Mouse (Mus musculus) G1E (cell line): ENCODE results near the gene Krtcap3. TPM values are rescaled to one million over a fixed set of nuclear protein-coding genes. Genes with fewer than 3 reads are reported as not detected.

Experiments
- ATAC-seq: 2 replicates; pipeline ENCODE4 v1.8.0; 2016; ENCODE audit warnings: mild to moderate bottlenecking; ENCODE audit not compliant: insufficient number of reproducible peaks, poor library complexity, low FRiP score, severe bottlenecking; ENCODE audit errors: extremely low read depth
- DNase-seq: peaks from one replicate; pipeline ENCODE4 v3.0.0; 2012; ENCODE audit warnings: low spot score
- H3K27me3 ChIP-seq: 2 replicates; pipeline ENCODE4 v1.6.1; 2012; ENCODE audit warnings: mild to moderate bottlenecking, low read length, inconsistent platforms; ENCODE audit not compliant: insufficient read depth
- H3K36me3 ChIP-seq: replicated peaks from 2 replicates; pipeline ENCODE3; 2012; ENCODE audit warnings: mild to moderate bottlenecking, inconsistent platforms
- H3K4me1 ChIP-seq: 2 replicates; pipeline ENCODE4 v1.6.1; 2012; ENCODE audit warnings: low read depth, low read length, inconsistent platforms, mixed read lengths; ENCODE audit not compliant: insufficient read depth
- H3K4me3 ChIP-seq: 2 replicates; pipeline ENCODE4 v1.5.1; 2012; ENCODE audit warnings: low read depth, mild to moderate bottlenecking, inconsistent platforms, low read length, moderate library complexity, mixed read lengths
- H3K9me3 ChIP-seq: replicated peaks from 2 replicates; pipeline ENCODE4 v1.6.1; 2012; ENCODE audit warnings: inconsistent platforms
- CTCF ChIP-seq: IDR thresholded peaks from 2 replicates; pipeline ENCODE4 v1.5.1; 2012; ENCODE audit warnings: low read depth, low read length, inconsistent platforms, mixed read lengths
- GATA1 ChIP-seq: IDR thresholded peaks from 2 replicates; pipeline ENCODE4 v1.6.1; 2012; ENCODE audit warnings: borderline replicate concordance, low read length, inconsistent platforms, mixed read lengths
- GATA2 ChIP-seq: IDR thresholded peaks from 2 replicates; pipeline ENCODE4 v1.6.1; 2012; ENCODE audit warnings: low read depth, low read length, inconsistent platforms, borderline replicate concordance
- POLR2AphosphoS5 ChIP-seq: IDR thresholded peaks from 2 replicates; pipeline ENCODE4 v1.6.1; 2012; ENCODE audit warnings: low read depth, low read length, inconsistent platforms; ENCODE audit not compliant: insufficient replicate concordance
- TAL1 ChIP-seq: conservative IDR thresholded peaks from 2 replicates; pipeline ENCODE4 v1.6.1; 2012; ENCODE audit warnings: low read depth, low read length, inconsistent platforms, mixed read lengths
- polyA plus RNA-seq: library from polyadenylated mRNA; stranded (reverse); fragments of >175 nt; gene quantifications from 2 replicates; pipeline ENCODE4 v1.2.3, GENCODE M21; 2012
- total RNA-seq, 2 experiments: library from RNA; stranded (forward) in 1 of 2; stranded (reverse) in 1 of 2; fragments of 200-1000 nt in 1 of 2; fragments of >200 nt in 1 of 2; fragmentation: Nextera tagmentation in 1 of 2; gene quantifications; 2 replicates each; pipeline ENCODE4 v1.2.3; 2014 to 2017

Krtcap3 gene
- total and polyA plus RNA-seq, 3 experiments: 6.4 to 9.4 (median 8.8) TPM

- no peak overlapping the region for H3K4me3 ChIP-seq
- no peaks in the 10 kb centered on the region for H3K9me3 ChIP-seq
- DNase-seq (no peak), ATAC-seq (no peak)
- no peaks in the 10 kb centered on the region for H3K27me3 ChIP-seq
- H3K36me3 ChIP-seq: peaks cover 87% of the 10 kb centered on the region
- H3K4me1 ChIP-seq: peaks cover 33% of the 10 kb centered on the region
- TF ChIP-seq CTCF (no peak), POLR2AphosphoS5 (no peak), GATA1 (no peak), GATA2 (no peak), TAL1 (no peak)
Observed at GRCm38 (mm10) chr5:31255971-31256370, 4.5 kb downstream of the Krtcap3 start.

GRCm38 (mm10) chr5:31257616-31258015 lies 6.1 kb downstream of the Krtcap3 start:
- Histone ChIP-seq H3K36me3 (peaks cover 90% of the 10 kb centered on the region), H3K4me3 (no peak overlapping the region), H3K27me3 (no peaks in the 10 kb centered on the region), H3K4me1 (peaks cover 17% of the 10 kb centered on the region), H3K9me3 (no peaks in the 10 kb centered on the region)
- no peak for TF ChIP-seq POLR2AphosphoS5
- TF ChIP-seq CTCF: no peak
- TF ChIP-seq GATA1: no peak
- TF ChIP-seq TAL1: no peak
- no peak for TF ChIP-seq GATA2
- ATAC-seq (no peak), DNase-seq (no peak)

- TF ChIP-seq GATA1 (no peak), GATA2 (no peak), POLR2AphosphoS5 (no peak), CTCF (no peak)
- H3K36me3 ChIP-seq: peaks cover 92% of the 10 kb centered on the region
- ATAC-seq (no peak), DNase-seq (no peak)
- H3K9me3 ChIP-seq: no peaks in the 10 kb centered on the region
- H3K27me3 ChIP-seq: no peaks in the 10 kb centered on the region
- no peaks in the 10 kb centered on the region for H3K4me1 ChIP-seq
- no peak overlapping the region for H3K4me3 ChIP-seq
Observed at GRCm38 (mm10) chr5:31266101-31266500, 14.6 kb downstream of the Krtcap3 start.

GRCm38 (mm10) chr5:31267686-31268085 lies 16.2 kb downstream of the Krtcap3 start:
- H3K27me3 ChIP-seq: no peaks in the 10 kb centered on the region
- TF ChIP-seq TAL1 (no peak), GATA2 (no peak), POLR2AphosphoS5 (no peak), GATA1 (no peak), CTCF (no peak)
- ATAC-seq (no peak), DNase-seq (no peak)
- no peaks in the 10 kb centered on the region for H3K9me3 ChIP-seq
- no peaks in the 10 kb centered on the region for H3K4me1 ChIP-seq
- no peak overlapping the region for H3K4me3 ChIP-seq
- peaks cover 90% of the 10 kb centered on the region for H3K36me3 ChIP-seq

- H3K27me3 ChIP-seq: no peaks in the 10 kb centered on the region
- no peak for TF ChIP-seq GATA2
- no peak for TF ChIP-seq POLR2AphosphoS5
- TF ChIP-seq TAL1: no peak
- no peak for TF ChIP-seq GATA1
- no peak for TF ChIP-seq CTCF
- H3K36me3 ChIP-seq: peaks cover 75% of the 10 kb centered on the region
- no peaks in the 10 kb centered on the region for H3K4me1 ChIP-seq
- H3K4me3 ChIP-seq: no peak overlapping the region
- ATAC-seq (no peak), DNase-seq (no peak)
- H3K9me3 ChIP-seq: no peaks in the 10 kb centered on the region
Observed at GRCm38 (mm10) chr5:31273018-31273417, 21.5 kb downstream of the Krtcap3 start.

GRCm38 (mm10) chr5:31279245-31279988 lies 27.9 kb downstream of the Krtcap3 start:
- Histone ChIP-seq H3K27me3 (no peaks in the 10 kb centered on the region), H3K4me1 (no peaks in the 10 kb centered on the region), H3K9me3 (no peaks in the 10 kb centered on the region), H3K36me3 (peaks cover 80% of the 10 kb centered on the region), H3K4me3 (no peak overlapping the region)
- no peak for TF ChIP-seq POLR2AphosphoS5
- no peak for TF ChIP-seq GATA2
- TF ChIP-seq GATA1: no peak
- TF ChIP-seq CTCF: no peak
- no peak for TF ChIP-seq TAL1
- no peak for ATAC-seq
- no peak for DNase-seq
